Mouse (Mus musculus) telencephalon, adult 2 months (tissue): ENCODE data around the gene Fahd1.

Experiments used
- DNase-seq: peaks from one replicate; pipeline ENCODE4 v3.0.0-alpha.2; 2011; ENCODE audit warnings: low read depth, low spot score

The Fahd1 gene

DNA sequence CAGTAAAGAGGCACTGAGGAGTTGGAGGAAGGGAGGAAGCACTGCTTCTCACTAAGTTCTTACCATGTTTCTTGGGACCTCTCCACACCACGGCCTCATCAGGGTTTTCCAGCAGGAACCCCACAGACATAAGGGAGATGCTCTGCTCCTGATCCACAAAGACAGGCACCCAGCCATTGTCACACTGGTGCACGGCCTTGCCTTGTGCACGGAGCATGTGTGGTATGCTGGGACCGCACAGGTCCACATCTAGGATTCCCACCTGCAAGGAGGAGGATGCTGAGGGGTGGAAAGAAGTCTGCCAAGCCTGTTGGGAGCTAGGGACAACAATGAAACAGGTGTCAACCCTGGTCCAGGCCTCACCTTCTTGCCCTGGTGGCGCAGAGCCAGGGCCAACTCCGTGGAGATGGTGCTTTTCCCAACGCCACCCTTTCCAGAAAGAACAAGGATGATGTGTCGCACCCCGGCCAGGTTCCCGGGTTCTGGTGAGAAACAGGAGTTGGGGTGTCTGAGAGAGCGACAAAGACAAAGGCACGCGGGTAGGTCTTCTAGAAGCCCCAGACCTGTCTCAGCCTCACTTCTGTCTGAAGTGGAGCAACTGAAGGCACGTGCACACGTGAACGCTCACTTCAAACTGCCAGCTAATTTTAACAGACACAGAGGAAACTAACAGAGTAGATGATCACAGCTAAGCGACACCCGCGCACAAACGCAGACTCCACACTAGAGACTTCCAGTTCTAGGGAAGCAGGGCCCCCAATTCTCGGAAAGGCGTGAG, 35.4 kb upstream of the Fahd1 start:
- DNase-seq = no peak

DNA sequence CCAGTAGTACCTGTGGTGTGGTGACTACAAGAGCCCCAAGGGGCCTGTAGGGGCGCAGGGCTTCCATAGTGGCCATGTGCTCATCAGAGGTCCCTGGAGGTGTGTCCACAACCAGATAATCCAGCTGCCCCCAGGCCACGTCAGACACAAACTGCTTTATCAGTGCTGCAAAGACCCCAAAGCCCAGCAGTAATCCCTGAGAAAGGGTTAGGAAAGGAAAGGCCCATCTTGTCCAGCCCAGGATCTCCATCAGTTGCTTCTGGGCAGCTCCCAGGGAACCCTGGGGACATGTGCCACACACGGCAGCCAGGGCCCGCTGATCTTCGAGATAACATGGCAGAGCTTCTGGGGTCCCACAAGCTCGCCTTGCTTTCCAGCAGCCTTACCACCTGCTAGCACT, 34.2 kb upstream of the Fahd1 start:
- no peak for DNase-seq

DNA sequence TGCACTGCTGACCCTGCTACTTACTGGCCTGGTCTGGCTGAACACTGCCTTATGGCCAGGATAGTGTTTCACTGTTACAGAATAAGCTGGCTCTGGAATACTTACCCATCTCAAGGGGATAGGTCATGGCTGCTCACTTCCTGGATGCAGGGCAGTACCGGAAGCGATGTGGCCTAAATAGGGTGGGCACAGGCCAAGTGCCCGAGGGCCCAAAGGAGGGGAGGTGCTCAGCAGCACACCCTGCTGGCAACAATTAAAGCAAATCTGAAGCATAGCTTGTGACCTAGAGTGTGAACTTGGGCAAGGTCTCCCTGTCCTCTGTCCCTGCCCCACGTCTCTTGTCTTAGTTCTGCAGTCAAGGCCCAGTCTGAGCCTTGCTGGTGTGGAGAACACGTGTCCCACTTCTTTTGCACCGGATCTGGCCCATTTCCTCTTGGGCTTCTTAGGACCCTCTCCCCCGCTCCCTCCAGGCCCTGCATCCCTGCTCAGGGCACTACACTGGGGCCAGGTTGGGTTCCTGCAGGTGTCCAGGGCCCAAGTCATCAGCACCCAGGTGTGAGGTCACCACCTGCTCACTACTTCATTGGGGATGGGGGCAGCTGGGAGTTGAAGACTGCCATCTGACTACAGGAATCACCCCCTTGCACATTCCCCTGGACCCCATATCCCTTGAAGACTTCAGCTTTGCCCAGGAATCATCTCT, 31.7 kb upstream of the Fahd1 start:
- no peak for DNase-seq

DNA sequence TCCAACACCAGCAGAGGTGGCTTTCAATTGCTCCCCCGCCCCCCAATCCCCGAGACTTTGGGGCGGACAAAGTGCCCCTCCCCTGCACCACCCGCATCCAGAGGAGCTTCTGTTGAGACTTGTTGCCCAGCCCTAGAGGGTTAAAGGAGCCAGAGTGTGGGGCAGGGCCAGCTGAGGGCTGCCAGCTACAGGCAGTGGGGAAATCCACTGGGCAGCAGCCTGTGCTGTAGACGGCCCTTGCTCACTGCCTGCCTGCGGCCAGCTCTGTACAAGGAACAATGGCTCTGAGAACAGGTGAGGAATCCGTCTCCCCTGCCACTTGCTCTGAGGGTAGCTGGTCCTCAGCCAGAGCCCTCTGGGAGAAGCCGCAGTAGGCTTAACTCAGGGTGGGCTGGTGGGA, 28.4 kb upstream of the Fahd1 start:
- DNase-seq = no peak

DNA sequence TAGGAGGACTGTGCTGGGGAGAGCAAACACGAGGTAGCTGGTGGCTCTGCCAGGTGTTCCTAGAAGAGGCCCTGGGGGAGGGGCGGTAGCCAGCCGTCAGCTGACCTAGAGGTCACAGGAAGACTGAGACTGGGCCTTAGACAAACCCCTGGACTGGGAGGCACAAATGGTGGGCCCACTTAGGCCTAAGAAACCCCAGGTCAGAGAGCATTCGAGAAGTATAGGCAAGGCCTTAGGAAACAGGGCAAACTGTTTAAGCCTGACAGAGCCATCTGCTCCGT, 27.9 kb upstream of the Fahd1 start:
- DNase-seq = no peak

DNA sequence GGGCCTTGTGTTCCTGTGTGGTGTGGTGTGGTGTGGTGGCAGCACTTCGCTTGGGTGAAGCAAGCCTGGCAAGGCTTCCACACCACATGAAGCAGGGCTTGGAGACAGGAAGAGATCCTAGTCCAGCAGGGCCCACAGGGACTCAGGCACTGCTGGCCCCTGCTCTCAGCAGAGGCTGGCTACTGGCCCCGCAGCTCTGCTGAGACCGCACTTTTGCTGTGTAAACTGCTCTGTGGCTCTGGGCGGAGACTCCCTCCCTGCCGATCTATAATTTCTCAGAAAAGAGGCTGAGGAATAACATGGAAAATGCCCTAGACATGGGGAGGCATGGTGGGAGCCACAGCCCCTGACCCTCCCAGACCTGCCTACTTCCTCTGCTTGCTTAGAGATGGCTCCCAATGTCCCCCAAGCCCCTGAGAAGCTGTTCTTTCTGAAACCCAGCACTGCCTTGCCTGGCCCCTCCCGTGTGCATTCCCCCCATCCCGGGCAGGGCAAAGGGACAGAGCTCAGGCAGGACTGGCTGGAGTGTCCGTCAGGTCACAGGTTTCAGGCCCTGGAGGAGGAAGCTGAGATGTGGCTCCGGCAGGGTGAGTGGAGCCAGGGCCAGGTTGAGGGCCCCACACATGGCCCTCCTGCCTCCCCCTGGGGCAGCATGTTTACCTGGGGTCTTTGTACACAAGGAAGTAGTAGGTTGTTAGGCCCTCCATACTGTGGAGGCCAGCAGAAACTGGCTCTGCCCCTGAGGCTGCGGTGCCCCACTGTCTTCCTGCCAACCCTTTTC, 27.4 kb upstream of the Fahd1 start:
- DNase-seq = no peak

DNA sequence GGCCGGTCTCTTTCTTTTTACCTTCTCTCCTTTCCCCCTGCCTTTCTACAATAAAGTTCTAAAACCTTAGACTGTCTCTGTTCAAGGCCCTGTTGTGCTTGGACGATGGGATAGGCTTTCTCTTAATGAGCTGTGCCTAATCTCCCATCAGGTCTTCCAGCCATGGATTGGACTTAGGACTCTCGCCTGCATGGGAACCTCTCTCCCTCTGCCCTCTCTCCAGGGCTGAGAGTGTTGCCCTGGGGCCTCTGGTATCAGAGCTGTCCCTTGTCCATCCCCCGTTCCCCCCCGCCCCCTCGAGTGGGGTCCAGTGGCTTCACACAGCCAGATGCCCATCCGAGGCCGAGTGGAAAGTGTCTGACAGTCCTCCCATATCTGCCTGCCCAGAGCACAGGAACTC, 24.8 kb upstream of the Fahd1 start:
- DNase-seq = no peak

DNA sequence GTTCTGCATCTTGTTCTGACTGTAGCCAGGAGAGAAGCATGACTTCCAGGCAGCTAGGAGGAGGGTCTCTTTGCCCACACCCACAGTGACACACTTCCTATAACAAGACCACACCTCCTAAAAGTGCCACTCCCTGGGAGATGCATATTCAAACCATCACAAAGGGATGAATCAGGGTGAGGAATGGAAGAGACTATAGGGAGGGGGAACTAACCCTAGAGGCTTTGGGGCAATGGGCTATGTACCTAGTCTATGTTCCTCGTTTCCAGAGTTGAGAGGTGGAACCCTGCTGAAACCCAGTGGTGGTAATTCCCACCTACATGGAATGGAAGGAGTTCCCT, 24.2 kb upstream of the Fahd1 start:
- no peak for DNase-seq

DNA sequence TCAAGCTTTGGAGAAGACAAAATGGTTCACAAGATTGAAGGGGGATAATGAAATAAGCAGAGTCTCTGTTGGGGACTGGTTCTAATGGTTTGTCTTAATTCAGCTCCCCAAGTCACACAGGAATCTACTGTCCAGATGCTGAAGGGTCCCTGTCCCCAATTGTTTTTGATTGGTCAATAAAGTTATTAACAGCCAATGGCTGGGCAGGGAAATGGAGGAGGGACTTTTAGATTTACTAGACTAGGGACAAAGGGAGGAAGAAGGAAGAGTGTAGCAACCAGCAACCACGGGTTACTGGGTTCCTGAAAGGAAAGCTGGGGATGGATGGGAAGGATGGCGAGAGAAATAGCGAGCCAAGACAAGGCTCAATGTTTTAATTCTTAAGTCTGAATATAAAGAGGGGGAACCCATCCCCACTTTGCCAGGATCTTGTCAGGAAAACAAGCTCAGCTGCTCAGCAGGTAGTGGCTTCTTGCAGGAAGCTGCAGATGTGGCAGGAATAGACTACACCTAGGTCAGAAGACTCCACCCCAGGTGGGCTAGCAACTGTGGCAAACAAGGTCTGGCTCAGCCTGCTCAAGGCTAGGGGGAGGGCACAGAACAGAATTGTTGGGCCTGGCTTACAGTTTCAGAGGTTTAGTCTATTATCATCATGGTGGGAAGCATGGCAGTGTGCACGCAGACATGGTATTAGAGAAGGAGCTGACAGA, 23.7 kb upstream of the Fahd1 start:
- DNase-seq = no peak

DNA sequence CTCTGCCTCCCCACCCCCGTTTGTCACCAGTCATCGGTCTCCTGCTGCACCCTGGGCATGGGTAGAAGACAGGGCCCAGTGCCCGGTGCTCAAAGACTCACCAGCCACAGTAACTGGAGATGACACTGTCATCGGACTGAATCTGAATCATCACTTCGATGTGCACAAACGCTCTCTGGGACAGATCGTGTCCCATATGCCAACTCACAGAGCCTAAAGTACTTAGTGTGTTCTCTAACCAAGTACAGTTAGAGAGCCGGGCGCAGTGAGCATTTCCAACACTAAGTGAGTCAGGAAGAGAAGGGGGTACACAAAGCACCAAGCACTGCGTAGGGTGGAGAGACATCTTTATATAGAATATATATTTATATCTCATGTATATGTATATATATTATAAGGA, 17.8 kb upstream of the Fahd1 start:
- DNase-seq = peak; percentile 63

DNA sequence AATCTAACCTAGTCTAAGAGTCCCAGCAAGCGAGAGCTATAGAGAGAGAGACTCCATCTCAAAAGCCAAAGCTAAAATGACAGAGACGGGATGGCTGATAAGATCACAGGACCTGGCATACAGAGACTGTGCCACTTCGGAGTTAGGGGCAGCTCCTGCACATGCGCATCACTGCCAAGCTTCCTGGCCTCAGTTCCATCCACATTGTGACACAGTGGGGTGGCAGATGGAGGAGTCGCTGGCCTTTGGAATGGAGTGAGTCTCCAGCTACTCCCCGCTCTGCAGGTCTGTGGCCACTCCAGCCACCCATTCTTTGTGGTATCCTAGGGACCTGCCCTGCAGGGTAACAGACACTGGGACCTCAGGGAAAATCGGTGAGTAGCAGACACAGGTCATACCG, 15.6 kb upstream of the Fahd1 start, which contains the start of gene Igfals:
Gene Igfals, plus strand, starts transcription at position 222 of the 400 bp plus-strand sequence.
- no peak for DNase-seq

DNA sequence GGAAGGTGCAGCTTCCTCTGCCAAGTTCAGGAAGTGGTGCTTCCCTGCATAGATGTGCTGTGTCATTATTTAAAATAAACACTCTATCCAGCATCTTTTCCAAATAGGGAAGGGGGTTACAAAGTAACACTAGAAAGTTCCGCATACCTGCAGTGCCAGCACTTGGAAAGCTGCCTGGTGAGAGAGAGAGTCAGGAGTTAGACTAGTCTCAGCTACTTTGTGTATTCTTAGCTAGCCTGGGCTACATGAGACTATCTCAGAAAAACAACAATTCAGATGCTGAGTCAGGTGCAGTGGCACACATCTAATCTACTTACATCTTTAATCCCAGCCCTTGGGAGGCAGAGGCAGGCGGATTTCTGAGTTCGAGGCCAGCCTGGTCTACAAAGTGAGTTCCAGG, 11.6 kb upstream of the Fahd1 start:
- DNase-seq = no peak

DNA sequence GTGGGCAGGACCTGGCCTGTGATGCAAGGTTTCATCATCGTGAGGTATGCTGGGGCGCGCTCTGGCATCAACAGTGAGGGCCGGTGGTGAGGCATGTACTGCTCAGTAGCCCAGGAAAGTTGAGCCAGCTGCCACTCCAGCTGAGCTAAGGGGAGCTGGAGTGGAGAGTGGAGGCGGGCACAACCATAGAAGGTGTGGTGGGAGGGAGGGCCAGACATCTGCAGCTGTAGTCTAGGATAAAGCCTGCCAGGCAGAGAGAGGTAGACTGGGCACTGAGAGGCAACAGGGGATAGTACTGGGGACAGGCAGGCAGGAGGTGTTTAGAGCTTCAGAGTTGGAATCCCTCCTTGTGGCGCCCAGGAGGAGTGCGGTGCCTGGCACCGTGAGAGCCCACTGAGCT, 9.9 kb upstream of the Fahd1 start:
- no peak for DNase-seq

DNA sequence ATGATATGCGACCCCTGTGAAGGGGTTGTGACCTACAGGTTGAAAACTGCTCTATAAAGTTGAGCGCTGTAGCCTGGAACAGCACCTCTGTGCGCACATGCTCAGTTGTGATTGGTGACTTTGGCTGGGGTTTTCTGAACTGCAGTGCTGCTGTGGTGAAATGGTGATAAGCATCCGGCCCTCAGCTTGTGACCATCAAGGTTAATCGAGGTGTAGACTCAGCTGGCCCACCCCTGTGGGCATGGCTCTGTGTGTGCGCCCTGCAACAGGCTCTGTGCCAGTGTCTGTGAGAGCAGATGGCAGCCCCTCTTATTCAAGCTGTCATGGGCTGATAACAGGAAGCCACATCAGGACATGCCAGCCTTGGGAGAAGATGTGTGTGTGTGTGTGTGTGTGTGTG, 8.8 kb upstream of the Fahd1 start:
- no peak for DNase-seq

DNA sequence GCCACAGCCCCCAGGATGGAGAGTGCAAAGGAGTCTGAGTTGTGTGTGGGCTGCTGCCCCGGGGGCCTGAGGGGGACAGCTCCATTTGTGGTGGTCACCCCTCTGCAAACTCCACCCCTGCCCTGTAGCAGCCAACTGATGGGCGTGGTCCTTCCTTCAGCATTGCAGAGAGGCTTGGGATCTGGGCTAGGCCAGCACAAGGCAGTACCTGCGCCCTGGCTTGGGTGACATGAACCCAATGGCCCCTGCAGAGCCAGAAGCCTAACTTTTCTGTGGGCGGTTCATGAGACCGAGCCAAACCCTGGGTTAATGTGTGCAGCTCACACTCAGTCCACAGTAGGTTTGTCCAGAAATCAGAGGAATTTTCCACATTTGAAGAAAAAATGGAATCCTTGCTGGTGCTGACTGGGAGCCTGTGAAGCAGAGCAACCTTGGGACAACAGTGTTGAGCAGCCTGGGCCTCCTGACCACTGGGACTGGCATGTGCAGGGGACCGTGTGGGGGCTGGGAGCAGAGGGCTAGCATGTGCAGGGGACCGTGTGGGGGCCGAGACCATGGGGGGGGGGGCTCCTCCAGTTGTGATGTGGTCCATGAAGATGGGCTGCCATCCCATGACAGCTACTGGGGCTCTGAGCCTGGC, 7.8 kb upstream of the Fahd1 start:
- no peak for DNase-seq

DNA sequence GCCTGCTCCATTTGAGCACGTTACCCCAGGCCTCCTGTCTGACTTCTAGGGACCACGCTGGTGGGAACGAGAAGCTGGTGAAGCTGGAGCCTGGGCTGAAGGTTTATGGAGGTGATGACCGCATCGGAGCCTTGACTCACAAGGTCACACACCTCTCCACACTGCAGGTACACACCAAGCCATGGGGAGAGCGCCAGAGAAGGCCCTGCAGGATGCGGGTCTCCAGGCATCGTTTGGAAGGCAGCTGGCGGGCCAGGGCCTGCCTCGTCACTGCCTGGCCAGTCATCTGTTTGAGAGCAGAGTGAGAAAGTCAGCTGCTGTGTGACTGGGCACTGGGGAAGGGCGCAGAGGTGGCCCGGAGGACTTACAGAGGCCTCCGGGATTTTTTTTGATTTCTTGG, 6.4 kb upstream of the Fahd1 start:
- DNase-seq = no peak

DNA sequence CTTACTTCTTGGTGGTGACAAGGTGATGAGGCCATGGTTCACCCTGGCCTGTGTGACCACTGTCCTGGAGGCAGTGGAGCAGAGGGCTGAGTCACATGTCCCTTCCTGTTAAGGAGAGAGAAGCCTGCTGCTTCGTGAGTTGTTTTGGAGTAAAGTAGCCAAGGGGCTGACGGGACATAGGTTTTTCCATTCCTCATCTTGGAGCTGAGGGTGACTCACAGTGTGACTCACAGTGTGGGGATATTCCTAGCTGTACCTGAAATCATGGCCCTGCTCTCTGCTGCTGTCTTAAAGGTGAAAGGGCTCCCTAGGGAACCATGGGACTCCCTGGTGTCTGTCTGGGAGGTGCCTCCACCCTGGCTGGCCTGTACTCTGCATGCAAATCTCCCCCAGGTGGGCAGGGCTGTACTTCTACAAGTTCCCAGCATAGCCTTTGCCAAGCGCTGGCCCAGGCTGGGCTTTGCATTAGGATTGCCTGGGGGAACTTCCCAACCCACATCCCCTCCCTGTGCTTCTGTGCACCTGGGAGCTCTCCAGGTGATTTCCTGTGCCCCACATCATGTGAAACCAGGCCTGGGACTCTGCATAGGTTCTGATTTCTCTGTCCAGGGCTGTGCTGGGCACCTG, 5.8 kb upstream of the Fahd1 start:
- DNase-seq = no peak

DNA sequence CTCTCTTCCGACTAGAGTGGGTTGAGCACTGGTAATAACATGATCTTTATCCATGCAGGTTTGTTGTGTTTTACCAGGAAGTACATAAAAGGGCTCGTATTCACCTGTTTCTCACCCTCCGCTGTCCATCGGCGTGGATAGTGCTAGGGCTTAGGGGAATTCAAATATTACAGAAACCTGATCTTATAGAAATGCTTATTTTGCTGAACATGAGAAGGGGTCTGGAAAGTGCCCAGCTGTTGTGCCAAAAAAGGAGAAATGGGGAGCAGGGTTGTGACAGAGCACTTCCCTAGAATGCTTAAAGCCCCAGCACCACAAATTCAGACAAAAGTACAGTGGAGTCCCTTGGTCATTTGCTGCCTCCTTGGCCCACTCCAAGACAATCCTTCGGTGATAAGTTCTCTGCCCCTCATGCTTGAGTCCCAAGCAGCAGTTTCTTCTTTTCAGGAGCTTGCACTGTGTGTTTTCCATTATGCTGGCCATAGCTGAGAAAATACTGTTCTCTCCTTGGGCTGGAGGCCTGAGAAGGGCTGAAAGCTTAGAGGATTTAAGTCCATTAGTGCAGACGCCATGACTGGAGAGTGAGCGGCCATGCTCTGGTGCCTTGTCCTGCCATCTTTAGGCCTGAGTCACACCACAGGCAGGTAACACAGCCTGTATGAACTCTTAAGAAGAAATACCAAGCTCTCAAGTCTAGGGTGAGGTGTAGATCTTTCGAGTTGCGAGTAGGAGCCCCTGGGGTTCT, 1.4 kb upstream of the Fahd1 start:
- no peak for DNase-seq

DNA sequence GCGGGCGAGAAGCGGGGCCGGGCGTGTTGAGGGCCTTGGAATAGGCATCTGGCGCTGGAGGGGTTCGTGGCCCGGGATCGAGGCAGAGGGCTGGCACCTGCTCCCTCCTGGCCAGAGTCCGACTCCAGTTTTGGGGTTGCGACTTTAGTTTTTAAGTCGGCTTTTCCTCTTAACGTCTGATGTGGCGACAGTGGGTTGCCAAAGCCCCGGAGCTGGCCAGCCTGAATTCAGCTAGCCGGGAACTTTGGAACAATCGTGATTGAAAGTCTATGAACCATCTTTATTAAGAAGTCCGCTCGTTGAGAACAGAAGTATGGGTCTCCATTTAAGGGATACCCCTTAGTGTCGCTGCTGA, 586 bp upstream of the Fahd1 start:
- DNase-seq = no peak

DNA sequence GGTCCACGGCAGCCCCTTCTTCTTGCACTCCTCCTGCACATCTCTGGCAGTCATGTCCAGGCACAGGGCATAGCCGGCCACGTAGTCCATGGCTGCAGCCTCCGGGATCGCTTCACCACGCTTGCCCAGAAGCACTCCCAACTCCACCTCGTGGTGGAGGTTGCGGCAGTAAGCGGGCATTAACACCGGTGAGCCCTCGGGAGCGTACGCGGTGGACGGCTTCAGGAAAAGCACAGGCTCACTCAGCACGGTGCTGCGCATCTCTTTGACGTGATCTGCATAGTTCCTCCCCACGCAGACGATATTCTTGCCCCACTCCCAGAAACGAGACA, 465 bp downstream of the Fahd1 start:
- no peak for DNase-seq

DNA sequence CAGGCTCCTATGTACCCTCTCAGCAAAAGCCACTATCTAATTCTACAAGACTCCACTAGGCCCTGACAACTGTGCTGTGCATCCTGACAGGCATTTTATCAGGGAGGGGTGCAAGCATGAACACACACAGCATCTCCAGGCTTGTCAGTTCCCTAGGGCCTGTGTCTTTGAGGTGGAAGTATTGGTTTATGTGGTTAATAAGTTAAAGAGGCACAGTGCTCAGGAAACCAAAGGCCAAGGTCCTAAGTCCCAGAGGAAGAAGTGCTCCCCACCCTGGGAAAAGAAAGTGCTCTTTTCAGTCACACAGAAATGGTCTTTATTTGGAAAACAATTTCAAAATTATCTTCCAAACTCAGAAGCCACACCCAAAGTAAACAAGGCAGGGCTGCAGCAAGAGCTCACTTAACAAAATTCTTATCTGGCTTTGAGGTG, 1.5 kb downstream of the Fahd1 start:
- no peak for DNase-seq
